Mouse (Mus musculus): Measurements from ENCODE around the gene Mien1. TPM values are rescaled to one million over a fixed set of nuclear protein-coding genes. Genes with fewer than 3 reads are reported as not detected.
A peak's percentile ranks its signal among the peaks of the same experiment; 100 is the strongest.

The Mien1 gene
- total RNA-seq, 2 experiments from 2014 or later, result 104 to 110 TPM

DNA sequence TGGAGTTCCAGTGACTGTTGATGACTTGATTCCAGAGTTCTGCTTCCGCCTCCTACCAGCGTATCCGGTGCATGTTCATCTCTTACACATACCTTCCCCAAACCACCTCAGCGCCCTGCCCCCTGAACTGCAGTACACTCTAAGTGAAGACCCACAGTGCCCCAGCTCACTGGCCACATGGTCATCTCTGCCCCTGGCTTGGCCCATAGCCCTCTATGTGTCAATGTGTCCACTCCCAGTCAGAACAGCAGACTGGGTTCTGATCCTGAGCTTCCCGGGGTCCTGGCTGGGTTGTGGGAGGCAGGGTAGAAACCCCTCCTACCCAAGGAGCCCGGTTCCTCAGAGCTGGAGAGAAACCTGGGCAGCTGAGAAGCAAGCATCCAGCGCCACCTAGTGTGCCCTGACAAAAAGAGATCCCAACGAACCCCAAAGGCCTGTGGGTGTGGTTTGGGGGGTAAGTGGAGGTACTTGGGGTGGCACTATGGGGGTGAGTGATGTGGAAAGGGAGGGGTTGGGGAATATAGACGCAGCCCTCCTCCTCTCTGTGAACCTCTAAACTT, 49.5 kb downstream of the Mien1 start:
- DNase-seq (ENCODE audit: low spot score in 2 of 2), result peak; percentile 72 to 74

DNA sequence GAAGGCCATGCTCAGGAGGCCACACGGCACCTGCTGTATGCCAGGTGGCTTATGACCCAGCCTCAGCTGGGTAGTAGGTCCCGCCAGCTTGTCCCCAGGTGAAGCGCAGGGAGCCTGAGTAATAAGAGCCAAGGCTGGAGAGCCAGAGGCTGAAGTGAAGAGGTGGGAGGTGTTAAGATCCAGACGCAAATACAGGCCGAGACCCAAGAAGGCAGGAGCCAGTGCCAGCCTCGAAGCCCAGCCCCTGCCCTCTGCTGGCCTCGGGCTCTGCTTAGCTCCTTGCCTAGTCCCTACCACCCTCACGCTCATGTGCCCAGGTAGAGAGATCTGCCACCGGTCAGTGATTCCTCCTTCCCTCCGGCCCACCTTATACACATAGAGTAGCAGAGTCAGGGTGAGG, 50.5 kb downstream of the Mien1 start:
- no peak for DNase-seq (ENCODE audit: low spot score in 2 of 2)

Other genes starting within 250 kb of the Mien1 start
- 10 to 100 TPM; 51.1 to 52.4 TPM for gene Med1, start 245.7 kb downstream of the Mien1 start, total RNA-seq (2021)
- gene Cdk12, start 235.9 kb downstream of the Mien1 start, total RNA-seq (2021), result 10 to 100 TPM; 34.9 to 36.2 TPM
- 10 to 100 TPM; 70.9 to 73.2 TPM for gene Neurod2, start 109.3 kb downstream of the Mien1 start, total RNA-seq (2021)
- 100 to 1,000 TPM; 225 to 310 TPM for gene Ppp1r1b, start 90.6 kb downstream of the Mien1 start, total RNA-seq (2021)
- gene Stard3, start 80.6 kb downstream of the Mien1 start, total RNA-seq (2021), result 10 to 100 TPM; 39.8 to 40.9 TPM
- gene Tcap, start 55.2 kb downstream of the Mien1 start, total RNA-seq (2021), result 1 to 10 TPM; 6.9 to 8.1 TPM
- gene Pnmt, start 52.5 kb downstream of the Mien1 start, total RNA-seq (2021), result under 1 TPM; 0.30 to 0.74 TPM
- 10 to 100 TPM in 1 of 2 experiments, 1 to 10 TPM in 1; 9.4 to 10.3 TPM for gene Pgap3, start 38.5 kb downstream of the Mien1 start, total RNA-seq (2021)
- gene Erbb2, start 26.5 kb downstream of the Mien1 start, total RNA-seq (2021), result 1 to 10 TPM; 2.0 to 2.2 TPM
- gene Grb7, start 7.4 kb upstream of the Mien1 start, total RNA-seq (2021), result 1 to 10 TPM; 3.6 to 4.3 TPM
- under 1 TPM; 0.33 TPM for gene Ikzf3, start 107.0 kb upstream of the Mien1 start, total RNA-seq (2021)
- gene Zpbp2, start 112.1 kb upstream of the Mien1 start, total RNA-seq (2021), result not detected
- 10 to 100 TPM; 46.0 to 49.4 TPM for gene Ormdl3, start 148.4 kb upstream of the Mien1 start, total RNA-seq (2021)
- not detected for gene Lrrc3c, start 159.3 kb upstream of the Mien1 start, total RNA-seq (2021)
- gene Gm12355, start 186.7 kb upstream of the Mien1 start, total RNA-seq (2021), result 10 to 100 TPM; 11.7 to 12.1 TPM
- gene Gsdma3, start 187.4 kb upstream of the Mien1 start, total RNA-seq (2021), result not detected
- not detected for gene Gsdma2, start 207.8 kb upstream of the Mien1 start, total RNA-seq (2021)
- gene Gsdma, start 225.4 kb upstream of the Mien1 start, total RNA-seq (2021), result under 1 TPM in 1 of 2 experiments, not detected in 1; 0.14 TPM
- 100 to 1,000 TPM; 135 to 138 TPM for gene Psmd3, start 243.6 kb upstream of the Mien1 start, total RNA-seq (2021)